In genomic region chr15:89170102-89170501, GRCm38 (mm10) we compare ENCODE assay signal across 8 mouse cellular contexts. TPM values are rescaled to one million over a fixed set of nuclear protein-coding genes. Genes with fewer than 3 reads are reported as not detected.
DNase-seq lines count a peak whose midpoint lies in the region; ATAC-seq and TF ChIP-seq lines count a peak whose summit lies in the region.

No protein-coding gene starts in this region.

- no peaks in the 10 kb centered on the region for H3K9me3 ChIP-seq in embryonic facial prominence, embryonic 13.5 days
- no peaks in the 10 kb centered on the region for H3K9me3 ChIP-seq in intestine, embryonic 14.5 days (ENCODE audit: control insufficient read depth, low read length)
- H3K9me3 ChIP-seq in liver, embryonic 14.5 days (ENCODE audit: control insufficient read depth, low read length) = no peaks in the 10 kb centered on the region

- peak overlapping the region; percentile 47; the same call in 1 of the 2 replicates for H3K9ac ChIP-seq in embryonic facial prominence, embryonic 13.5 days
- no peak overlapping the region for H3K9ac ChIP-seq in intestine, embryonic 14.5 days (ENCODE audit: low read length)
- H3K9ac ChIP-seq in liver, embryonic 14.5 days (replicated peaks) = no peak overlapping the region

- no peaks in the 10 kb centered on the region for H3K27me3 ChIP-seq in embryonic facial prominence, embryonic 13.5 days
- H3K27me3 ChIP-seq in intestine, embryonic 14.5 days (replicated peaks; ENCODE audit: control insufficient read depth, insufficient read depth, low read length) = no peaks in the 10 kb centered on the region
- H3K27me3 ChIP-seq in liver, embryonic 14.5 days (ENCODE audit: control insufficient read depth, insufficient read depth, low read length) = peaks cover 22% of the 10 kb centered on the region

- H3K4me3 ChIP-seq in embryonic facial prominence, embryonic 13.5 days = 0 out of 2 replicates have a peak overlapping the region, but pooled peaks have one; percentile 16
- H3K4me3 ChIP-seq in intestine, embryonic 14.5 days (ENCODE audit: low read depth, low read length) = no peak overlapping the region
- no peak overlapping the region for H3K4me3 ChIP-seq in liver, embryonic 14.5 days (ENCODE audit: insufficient read depth in 1 of 2, low read depth in 2 of 2, low read length in 2 of 2)

- peaks cover 40% of the 10 kb centered on the region for H3K36me3 ChIP-seq in embryonic facial prominence, embryonic 13.5 days
- H3K36me3 ChIP-seq in intestine, embryonic 14.5 days (ENCODE audit: control insufficient read depth, insufficient read depth, low read length) = peaks cover 37% of the 10 kb centered on the region
- no peaks in the 10 kb centered on the region; the same call in 1 of the 2 replicates for H3K36me3 ChIP-seq in liver, embryonic 14.5 days (replicated peaks; ENCODE audit: control insufficient read depth, insufficient read depth, low read depth)

- peak overlapping the region; percentile 82 for H3K27ac ChIP-seq in embryonic facial prominence, embryonic 13.5 days
- H3K27ac ChIP-seq in intestine, embryonic 14.5 days (ENCODE audit: low read depth) = peak overlapping the region; percentile 63
- no peak overlapping the region for H3K27ac ChIP-seq in liver, embryonic 14.5 days

- 64% methylated on average over 3 of the region's 3 CpGs for WGBS in embryonic facial prominence, embryonic 13.5 days
- 24% methylated on average over 3 of the region's 3 CpGs for WGBS in intestine, embryonic 14.5 days
- WGBS in liver, embryonic 14.5 days (ENCODE audit: insufficient replicate concordance) = 27% methylated on average over 3 of the region's 3 CpGs

- H3K4me2 ChIP-seq in embryonic facial prominence, embryonic 13.5 days = peak overlapping the region; percentile 53; the same call in 1 of the 2 replicates
- peak overlapping the region; percentile 28; the same call in 1 of the 2 replicates for H3K4me2 ChIP-seq in intestine, embryonic 14.5 days (ENCODE audit: low read length)
- no peak overlapping the region for H3K4me2 ChIP-seq in liver, embryonic 14.5 days (ENCODE audit: low read depth)

- DNase-seq in adrenal gland, adult 2 months = peak; percentile 59
- DNase-seq in adrenal gland, postnatal 4 days (ENCODE audit: low spot score in 2 of 2) = no peak
- no peak for DNase-seq in intestine, embryonic 14.5 days (ENCODE audit: low spot score)
- DNase-seq in liver, embryonic 14.5 days (ENCODE audit: low read depth in 3 of 3, low spot score in 3 of 3) = no peak
- no peak for DNase-seq in frontal cortex, postnatal 36 days (ENCODE audit: low spot score in 2 of 2)
- no peak for DNase-seq in thymus, postnatal 25 days

- no peak for TF ChIP-seq EP300 in liver, embryonic 14.5 days (IDR thresholded peaks at IDR 0.05; ENCODE audit: low read depth)

- no peak for ATAC-seq in embryonic facial prominence, embryonic 13.5 days (ENCODE audit: insufficient number of reproducible peaks, insufficient read depth, low FRiP score, low TSS enrichment, low read depth)
- ATAC-seq in intestine, embryonic 14.5 days (replicated peaks; ENCODE audit: low FRiP score, low TSS enrichment, low read depth) = no peak
- peak; percentile 24; the same call in 1 of the 2 replicates for ATAC-seq in liver, embryonic 14.5 days (ENCODE audit: insufficient read depth)
- ATAC-seq in frontal cortex, adult (ENCODE audit: low TSS enrichment) = no peak

- TF ChIP-seq CTCF in liver, embryonic 14.5 days (IDR thresholded peaks at IDR 0.05; ENCODE audit: low read depth) = no peak

- peaks cover 70% of the 10 kb centered on the region for H3K4me1 ChIP-seq in embryonic facial prominence, embryonic 13.5 days
- peaks cover 42% of the 10 kb centered on the region for H3K4me1 ChIP-seq in intestine, embryonic 14.5 days (replicated peaks; ENCODE audit: control insufficient read depth, insufficient read depth, low read length)
- H3K4me1 ChIP-seq in liver, embryonic 14.5 days (replicated peaks; ENCODE audit: control insufficient read depth in 2 of 2, insufficient read depth in 2 of 2, low read length in 1 of 2) = peaks cover 0 to 13% of the 10 kb centered on the region in 2 experiments; a peak in 2 of 4 replicates

RNA-seq across cellular contexts. Expression of gene Plxnb2, which starts 10.5 kb away (rescaled TPM):
- 100 to 1,000 TPM in 1 of 2 experiments, 10 to 100 TPM in 1; 94.8 to 118 TPM for total RNA-seq in adrenal gland, adult 2 months (2021)
- polyA plus RNA-seq in adrenal gland, adult 2 months (2012; rRNA removed) = 168 and 182 TPM in 2 replicates
- 100 to 1,000 TPM; 167 to 207 TPM for total RNA-seq in adrenal gland, postnatal 4 days (2021)
- polyA plus RNA-seq in embryonic facial prominence, embryonic 13.5 days (2015; fragmentation: Nextera tagmentation; extraction: Ambion mirVana) = 130 and 157 TPM in 2 replicates
- polyA plus RNA-seq in intestine, embryonic 14.5 days (2014; fragmentation: Nextera tagmentation; extraction: Ambion mirVana) = 149 and 150 TPM in 2 replicates
- 21.6 and 23.7 TPM in 2 replicates for polyA plus RNA-seq in liver, embryonic 14.5 days (2012; rRNA removed)
- polyA plus RNA-seq in liver, embryonic 14.5 days (2014; fragmentation: Nextera tagmentation; extraction: Ambion mirVana) = 16.4 and 18.3 TPM in 2 replicates

RNA-seq across cellular contexts. Expression of gene Mapk11, which starts 20.7 kb away (rescaled TPM):
- total RNA-seq in adrenal gland, adult 2 months (2021) = 1 to 10 TPM; 2.5 to 3.6 TPM
- 4.1 and 4.4 TPM in 2 replicates for polyA plus RNA-seq in adrenal gland, adult 2 months (2012; rRNA removed)
- total RNA-seq in adrenal gland, postnatal 4 days (2021) = 1 to 10 TPM; 6.9 to 8.6 TPM
- polyA plus RNA-seq in embryonic facial prominence, embryonic 13.5 days (2015; fragmentation: Nextera tagmentation; extraction: Ambion mirVana) = 13.3 and 13.5 TPM in 2 replicates
- polyA plus RNA-seq in intestine, embryonic 14.5 days (2014; fragmentation: Nextera tagmentation; extraction: Ambion mirVana) = 7.4 and 7.8 TPM in 2 replicates
- 0.84 TPM in 2 replicates for polyA plus RNA-seq in liver, embryonic 14.5 days (2012; rRNA removed)
- 0.49 and 0.83 TPM in 2 replicates for polyA plus RNA-seq in liver, embryonic 14.5 days (2014; fragmentation: Nextera tagmentation; extraction: Ambion mirVana)

RNA-seq across cellular contexts. Expression of gene Dennd6b, which starts 26.2 kb away (rescaled TPM):
- total RNA-seq in adrenal gland, adult 2 months (2021) = 1 to 10 TPM; 5.2 to 5.7 TPM
- polyA plus RNA-seq in adrenal gland, adult 2 months (2012; rRNA removed) = 24.0 and 24.9 TPM in 2 replicates
- total RNA-seq in adrenal gland, postnatal 4 days (2021) = 10 to 100 TPM; 11.5 to 13.0 TPM
- 21.3 TPM in 2 replicates for polyA plus RNA-seq in embryonic facial prominence, embryonic 13.5 days (2015; fragmentation: Nextera tagmentation; extraction: Ambion mirVana)
- 13.9 and 16.2 TPM in 2 replicates for polyA plus RNA-seq in intestine, embryonic 14.5 days (2014; fragmentation: Nextera tagmentation; extraction: Ambion mirVana)
- 4.5 TPM in 2 replicates for polyA plus RNA-seq in liver, embryonic 14.5 days (2012; rRNA removed)
- 1.6 and 2.4 TPM in 2 replicates for polyA plus RNA-seq in liver, embryonic 14.5 days (2014; fragmentation: Nextera tagmentation; extraction: Ambion mirVana)

RNA-seq across cellular contexts. Expression of gene Mapk12, which starts 29.6 kb away (rescaled TPM):
- total RNA-seq in adrenal gland, adult 2 months (2021) = 10 to 100 TPM in 1 of 2 experiments, 1 to 10 TPM in 1; 6.7 to 10.2 TPM
- polyA plus RNA-seq in adrenal gland, adult 2 months (2012; rRNA removed) = 5.9 and 9.1 TPM in 2 replicates
- 10 to 100 TPM; 13.9 to 16.2 TPM for total RNA-seq in adrenal gland, postnatal 4 days (2021)
- 4.6 and 4.7 TPM in 2 replicates for polyA plus RNA-seq in embryonic facial prominence, embryonic 13.5 days (2015; fragmentation: Nextera tagmentation; extraction: Ambion mirVana)
- 4.5 and 5.1 TPM in 2 replicates for polyA plus RNA-seq in intestine, embryonic 14.5 days (2014; fragmentation: Nextera tagmentation; extraction: Ambion mirVana)
- 1.7 and 1.8 TPM in 2 replicates for polyA plus RNA-seq in liver, embryonic 14.5 days (2012; rRNA removed)
- 1.1 TPM in 2 replicates for polyA plus RNA-seq in liver, embryonic 14.5 days (2014; fragmentation: Nextera tagmentation; extraction: Ambion mirVana)

RNA-seq across cellular contexts. Expression of gene Ppp6r2, which starts 41.3 kb away (rescaled TPM):
- 10 to 100 TPM; 38.6 to 54.4 TPM for total RNA-seq in adrenal gland, adult 2 months (2021)
- 565 and 749 TPM in 2 replicates for polyA plus RNA-seq in adrenal gland, adult 2 months (2012; rRNA removed)
- 10 to 100 TPM; 53.8 to 57.6 TPM for total RNA-seq in adrenal gland, postnatal 4 days (2021)
- 40.0 and 41.7 TPM in 2 replicates for polyA plus RNA-seq in embryonic facial prominence, embryonic 13.5 days (2015; fragmentation: Nextera tagmentation; extraction: Ambion mirVana)
- polyA plus RNA-seq in intestine, embryonic 14.5 days (2014; fragmentation: Nextera tagmentation; extraction: Ambion mirVana) = 26.9 and 29.6 TPM in 2 replicates
- polyA plus RNA-seq in liver, embryonic 14.5 days (2012; rRNA removed) = 11.6 and 15.3 TPM in 2 replicates
- polyA plus RNA-seq in liver, embryonic 14.5 days (2014; fragmentation: Nextera tagmentation; extraction: Ambion mirVana) = 17.7 and 19.5 TPM in 2 replicates
